Mouse (Mus musculus) frontal cortex, postnatal 25 days (tissue): ENCODE data around the gene Wwc1.

ENCODE experiments used
- DNase-seq, 2 experiments: peaks; one replicate each; pipeline ENCODE4 v3.0.0; 2022; ENCODE audit warnings: low spot score in 2 of 2

Wwc1 gene

GRCm38 (mm10) chr11:35980411-35980917 is at the start of gene Wwc1:
TSS of gene Wwc1 (minus strand) at chr11:35980527.
- peak in 1 of 2 experiments; percentile 51 for DNase-seq

GRCm38 (mm10) chr11:36020009-36020408 is 39.7 kb upstream of the Wwc1 start:
- DNase-seq = no peak

- no peak for DNase-seq
These were observed 32.9 kb upstream of the Wwc1 start for GRCm38 (mm10) chr11:36013179-36013578.

- no peak for DNase-seq
These were observed 29.2 kb upstream of the Wwc1 start for GRCm38 (mm10) chr11:36009281-36010208.

- DNase-seq = no peak
These were observed 22.6 kb upstream of the Wwc1 start for GRCm38 (mm10) chr11:36002900-36003299.

DNA sequence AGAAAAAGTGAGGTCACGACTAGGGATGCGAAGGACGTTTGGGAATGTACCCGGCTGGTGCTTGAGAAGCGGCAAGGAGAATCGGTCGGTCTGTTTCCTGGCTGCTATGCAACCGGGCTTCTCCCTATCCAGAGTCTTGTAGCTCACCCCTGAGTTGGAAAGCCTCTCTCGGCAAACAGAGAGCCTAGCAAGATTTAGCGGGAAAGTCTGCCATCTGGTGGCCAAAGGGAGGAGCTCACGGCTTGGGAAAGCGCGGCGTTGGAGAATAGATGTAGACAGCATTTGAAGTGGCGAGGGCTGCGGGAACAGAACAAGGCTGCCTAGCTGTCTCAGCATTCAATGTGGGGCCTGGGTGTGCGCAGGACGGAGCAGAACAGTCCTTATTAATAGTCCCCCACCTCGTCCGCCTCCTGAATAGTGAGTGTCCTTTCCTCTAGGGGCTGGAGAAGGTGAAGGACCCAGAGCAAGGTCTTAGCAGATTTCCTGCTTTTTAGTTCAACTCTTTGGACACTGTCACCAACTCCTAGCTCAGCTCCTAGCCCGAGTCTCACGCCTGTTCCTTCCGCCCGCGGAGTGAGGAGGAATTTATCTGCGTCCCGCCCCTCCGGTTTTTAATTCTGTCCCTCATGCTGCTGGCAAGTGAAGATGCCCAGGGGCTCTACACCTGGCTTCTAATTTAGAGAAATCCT is 21.1 kb upstream of the Wwc1 start:
- peak; percentile 92 to 93 for DNase-seq

- no peak for DNase-seq
These were observed 20.4 kb upstream of the Wwc1 start for GRCm38 (mm10) chr11:36000585-36001281.

DNA sequence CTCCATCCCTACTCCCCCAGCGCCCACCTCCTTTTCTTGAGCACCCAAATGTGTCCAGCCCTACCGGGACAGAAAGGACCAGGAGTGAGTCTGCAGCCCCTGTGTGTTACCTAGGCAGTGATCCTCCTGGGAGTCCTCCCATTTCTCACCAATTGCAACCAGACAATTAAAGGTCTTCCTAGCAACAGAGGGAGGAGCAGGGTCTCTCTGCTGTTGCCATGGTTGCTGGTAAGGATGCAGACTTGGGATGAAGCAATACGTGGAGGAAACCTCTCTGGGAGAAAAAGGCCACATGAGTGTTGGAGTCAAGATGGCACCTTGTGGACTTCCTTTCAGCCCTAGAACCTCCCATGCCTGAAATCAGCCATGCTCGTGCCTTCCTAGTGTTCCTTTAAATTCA is 19.7 kb upstream of the Wwc1 start:
- DNase-seq = no peak

GRCm38 (mm10) chr11:35998048-35998447 is 17.7 kb upstream of the Wwc1 start:
- DNase-seq = no peak

- no peak for DNase-seq
These were observed 15.0 kb upstream of the Wwc1 start for GRCm38 (mm10) chr11:35995310-35995709.

GRCm38 (mm10) chr11:35991846-35992245 is 11.5 kb upstream of the Wwc1 start:
- DNase-seq = no peak

DNA sequence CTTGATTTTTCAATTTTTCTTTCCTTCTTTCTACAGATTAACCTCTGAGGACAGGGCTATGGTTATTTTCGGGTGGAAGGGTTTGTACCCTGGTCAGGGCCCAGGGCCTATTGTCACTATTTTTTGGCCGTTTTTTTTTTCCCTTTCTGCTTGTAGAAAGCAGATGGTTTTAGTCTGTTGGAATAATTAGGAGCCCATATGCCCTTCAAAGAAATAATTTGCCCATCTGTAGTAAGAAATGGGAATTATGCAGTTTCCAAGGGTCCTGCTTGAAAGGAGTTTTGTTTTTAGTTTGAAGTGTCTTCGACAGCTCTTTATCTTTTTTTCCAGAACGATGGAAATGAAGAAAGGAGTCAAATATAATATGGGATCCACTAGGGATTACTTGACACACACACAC is 9.6 kb upstream of the Wwc1 start:
- no peak for DNase-seq

DNA sequence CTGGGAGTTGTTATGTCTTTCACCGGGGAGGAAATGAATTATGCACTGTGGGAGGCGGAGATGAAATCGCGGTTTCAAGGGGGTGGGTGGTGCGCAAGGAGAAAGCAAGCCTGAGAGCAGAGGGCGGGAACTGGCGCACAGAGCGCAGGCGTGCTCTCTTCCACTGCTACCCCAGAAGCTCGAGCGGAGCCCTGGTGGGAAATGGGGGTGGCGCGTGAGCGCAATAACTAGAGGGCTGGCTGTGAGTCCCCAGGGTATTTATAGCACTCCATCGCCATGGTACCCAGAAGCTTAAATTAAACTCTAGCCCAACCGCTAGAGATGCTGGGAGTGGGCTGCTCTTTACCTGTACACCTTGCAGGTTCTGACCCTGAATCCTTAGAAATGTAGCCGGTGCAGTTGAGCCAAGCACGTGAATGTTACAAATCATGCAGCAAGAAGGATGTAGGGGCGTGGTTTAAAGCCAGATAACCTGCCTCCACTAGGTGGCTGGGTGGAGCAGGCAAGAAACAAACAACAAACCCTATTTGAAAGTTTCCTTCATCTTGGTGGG is 5.6 kb upstream of the Wwc1 start:
- peak; percentile 56 to 81 for DNase-seq

- no peak for DNase-seq
These were observed 2.4 kb upstream of the Wwc1 start for GRCm38 (mm10) chr11:35982734-35983133.

DNA sequence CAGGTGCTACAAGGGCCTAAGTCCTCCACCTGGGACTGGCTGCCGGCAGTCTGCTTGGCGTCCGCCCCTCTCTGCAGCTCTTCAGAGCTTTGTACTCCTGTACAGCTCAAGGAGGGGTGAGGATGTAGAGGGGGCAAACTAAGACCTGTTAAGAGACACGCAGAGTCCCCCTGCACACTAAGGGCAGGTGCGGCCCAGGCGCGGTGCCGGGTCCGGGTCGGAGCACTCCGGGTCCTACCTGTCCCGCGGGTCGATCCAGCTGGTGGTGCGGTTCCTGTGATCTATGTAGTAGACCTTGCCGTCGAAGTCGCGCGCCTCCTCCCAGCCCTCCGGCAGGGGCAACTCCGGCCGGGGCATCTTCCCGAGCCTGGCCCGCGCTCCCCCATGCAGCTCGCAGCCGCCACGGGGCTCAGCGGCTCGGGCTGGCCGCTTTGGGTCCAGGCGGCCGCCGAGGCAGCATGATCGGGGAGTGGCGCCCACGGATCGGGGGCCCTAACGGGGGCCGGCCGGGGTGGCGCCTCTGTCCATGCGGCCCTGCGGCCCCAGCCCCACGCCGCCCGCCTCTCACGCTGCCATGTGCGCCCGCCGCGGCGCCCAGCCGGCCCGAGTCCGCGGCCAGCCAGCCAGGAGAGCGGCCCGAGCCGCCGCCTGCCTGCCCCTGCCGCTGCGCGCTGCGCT is 455 bp downstream of the Wwc1 start:
- DNase-seq = no peak

- no peak for DNase-seq
These were observed 1.0 kb downstream of the Wwc1 start for GRCm38 (mm10) chr11:35979266-35979732.

DNA sequence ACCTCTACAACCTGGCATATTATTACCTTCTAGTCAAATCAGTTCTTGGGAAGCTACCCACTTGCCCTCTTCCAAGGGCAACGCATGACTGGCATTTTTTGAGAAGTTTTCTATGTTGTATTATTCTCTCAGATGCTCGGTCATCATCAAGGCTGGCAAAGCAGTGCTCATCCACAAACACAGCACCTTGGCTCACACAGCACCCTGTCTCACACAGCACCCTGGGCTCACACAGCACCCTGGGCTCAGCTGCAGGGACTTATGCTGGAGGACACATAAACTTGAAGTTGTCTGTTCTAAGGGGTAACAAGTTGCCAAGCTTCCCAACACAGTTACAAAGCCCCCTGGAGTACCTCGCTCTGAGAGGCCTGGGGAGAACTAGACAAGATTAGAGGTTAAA is 2.5 kb downstream of the Wwc1 start:
- DNase-seq = no peak

DNA sequence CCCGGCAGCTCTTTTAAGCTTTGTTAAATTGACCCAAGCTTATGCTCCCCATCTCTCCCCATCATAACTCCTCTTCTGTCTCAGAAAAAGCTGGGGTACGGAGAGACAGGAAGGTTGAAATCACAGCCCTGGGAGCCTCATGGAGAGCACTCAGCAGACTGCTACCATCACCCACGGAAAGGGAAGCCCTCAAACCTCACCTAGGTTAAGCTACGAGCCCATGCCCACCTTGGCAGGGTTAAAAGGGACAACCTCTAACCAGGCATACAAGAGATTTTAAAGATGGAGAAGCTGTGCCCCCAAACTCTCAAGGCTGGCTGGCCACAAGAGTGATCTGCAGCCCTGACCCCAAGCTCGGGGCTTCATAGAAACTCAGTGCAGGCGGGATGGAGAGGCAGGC is 3.2 kb downstream of the Wwc1 start:
- no peak for DNase-seq

DNA sequence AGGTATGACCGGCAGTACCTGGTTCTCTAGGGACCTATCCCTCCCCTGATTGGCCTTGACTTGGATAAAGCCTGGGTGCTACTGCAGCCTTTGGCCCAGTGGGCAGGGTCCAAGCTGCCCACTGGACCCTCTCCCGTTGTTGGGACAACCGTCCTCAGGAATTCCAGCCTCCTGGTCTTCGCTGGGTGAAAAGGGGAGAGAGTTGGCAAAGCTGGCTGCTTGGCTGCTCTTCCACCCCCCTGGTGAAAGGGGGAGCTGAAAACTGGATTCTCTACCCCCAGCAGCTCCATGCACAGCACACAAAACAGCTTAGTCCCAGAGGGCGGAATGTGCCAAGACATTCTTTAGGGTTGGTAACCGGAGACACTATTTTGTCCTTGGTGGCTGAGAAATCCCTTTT is 3.8 kb downstream of the Wwc1 start:
- no peak for DNase-seq

GRCm38 (mm10) chr11:35974632-35975450 is 5.5 kb downstream of the Wwc1 start:
- DNase-seq = no peak
